Mouse (Mus musculus) layer of hippocampus, adult 2 months (tissue): Measurements from ENCODE around the gene Bicdl1. TPM values are rescaled to one million over a fixed set of nuclear protein-coding genes. Genes with fewer than 3 reads are reported as not detected.

Source experiments
- DNase-seq, 2 experiments: peaks; one replicate each; pipeline ENCODE4 v3.0.0; 2022; ENCODE audit warnings: low spot score in 2 of 2
- H3K27ac ChIP-seq: fragments of 200-600 bp; 2 replicates; pipeline ENCODE4 v1.8.1; 2022
- H3K4me3 ChIP-seq: fragments of 200-600 bp; 2 replicates; pipeline ENCODE4 v1.8.1; 2022; ENCODE audit warnings: mild to moderate bottlenecking
- CTCF ChIP-seq: fragments of 200-600 bp; conservative IDR thresholded peaks from 2 replicates; pipeline ENCODE4 v1.8.1; 2022; ENCODE audit warnings: antibody characterized with exemption, mild to moderate bottlenecking, moderate library complexity
- total RNA-seq, 2 experiments: library from RNA; stranded (reverse); gene quantifications; 2 replicates each; pipeline ENCODE4 v1.2.3; 2021

The Bicdl1 gene
- total RNA-seq, 2 experiments from 2014 or later: 123 to 125 TPM

DNA sequence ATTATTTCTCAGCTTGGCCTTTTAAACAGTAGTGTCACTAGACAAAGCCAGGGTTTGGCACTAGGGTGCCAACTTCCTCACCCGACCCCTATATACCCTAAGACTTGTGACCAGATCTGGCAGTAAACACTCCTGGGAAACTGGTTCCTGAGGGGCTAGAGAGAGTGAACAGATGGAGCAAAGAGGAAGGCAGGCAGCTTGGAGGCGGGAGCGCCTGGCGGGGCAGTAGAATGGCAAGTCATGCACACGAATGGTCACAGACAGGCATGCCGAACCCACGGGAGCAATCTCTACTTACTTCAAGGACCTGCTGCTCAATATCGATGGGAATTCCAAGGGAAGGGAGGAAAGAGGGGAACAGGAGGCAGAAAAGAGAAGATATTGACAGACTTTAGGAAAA is 59.6 kb downstream of the Bicdl1 start:
- TF ChIP-seq CTCF: no peak
- Histone ChIP-seq H3K4me3 (no peak overlapping the region), H3K27ac (no peak overlapping the region)
- DNase-seq: no peak

DNA sequence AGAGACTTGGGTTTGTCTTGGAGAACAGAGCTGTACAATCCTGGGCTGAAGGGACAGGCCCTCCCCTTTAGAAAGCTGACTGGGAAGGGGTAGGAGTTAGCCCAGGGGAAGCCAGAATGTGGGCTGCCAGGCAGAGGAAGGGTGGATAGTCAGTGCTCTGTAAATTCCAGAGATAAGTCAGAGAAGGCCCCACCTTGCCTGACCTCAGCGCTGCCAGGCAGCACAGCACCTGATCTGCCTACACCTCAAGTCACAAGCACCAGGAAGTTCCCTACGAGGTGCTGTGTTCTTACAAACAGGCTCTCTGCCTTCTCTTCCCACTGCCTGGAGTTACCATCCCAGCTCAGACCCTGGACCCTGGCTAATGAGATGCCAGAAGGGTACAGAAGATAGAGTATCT is 61.0 kb downstream of the Bicdl1 start:
- H3K4me3 ChIP-seq: no peak overlapping the region
- TF ChIP-seq CTCF: no peak
- no peak overlapping the region for H3K27ac ChIP-seq
- no peak for DNase-seq

DNA sequence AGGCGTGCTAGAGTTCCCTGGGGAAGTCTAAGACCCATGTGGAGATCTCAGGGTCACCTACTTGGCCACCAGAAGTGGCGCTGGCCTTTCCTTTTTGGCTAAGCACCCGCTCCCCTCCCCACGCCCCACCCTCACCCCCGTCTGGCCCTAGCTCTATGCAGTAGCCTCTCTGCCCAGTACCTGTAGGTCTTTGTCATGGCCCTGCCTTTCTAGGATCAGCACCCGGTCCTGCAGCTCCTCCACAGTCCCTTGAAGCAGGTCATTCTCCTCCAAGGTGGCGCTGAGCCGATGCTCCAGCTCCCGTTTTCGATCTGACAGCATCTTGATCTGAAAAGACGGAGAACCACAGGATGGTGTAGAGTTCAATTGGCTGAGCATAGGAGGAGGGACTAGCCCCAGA is 61.4 kb downstream of the Bicdl1 start:
- H3K4me3 ChIP-seq: no peak overlapping the region
- H3K27ac ChIP-seq: no peak overlapping the region
- TF ChIP-seq CTCF: no peak
- DNase-seq: no peak

DNA sequence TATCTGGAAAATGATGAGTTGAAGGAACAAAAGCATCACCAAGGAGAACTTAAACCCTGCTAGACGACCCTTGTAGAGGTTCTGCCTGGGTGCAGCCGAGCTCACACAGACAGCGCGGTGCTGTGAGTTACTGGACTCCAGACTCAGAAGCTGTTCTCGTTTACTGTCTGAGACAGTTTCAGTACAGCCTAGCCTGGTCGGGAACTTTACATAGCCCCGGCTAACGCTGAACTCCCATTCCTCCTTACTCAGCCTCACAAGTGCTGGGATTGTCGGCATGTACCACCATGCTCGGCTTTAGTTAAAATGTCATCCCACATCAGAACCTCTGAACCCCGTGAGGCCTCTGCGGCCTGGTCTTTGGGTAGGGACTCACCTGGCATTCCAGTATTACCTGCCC is 62.4 kb downstream of the Bicdl1 start:
- no peak overlapping the region for H3K27ac ChIP-seq
- no peak overlapping the region for H3K4me3 ChIP-seq
- no peak for DNase-seq
- no peak for TF ChIP-seq CTCF

DNA sequence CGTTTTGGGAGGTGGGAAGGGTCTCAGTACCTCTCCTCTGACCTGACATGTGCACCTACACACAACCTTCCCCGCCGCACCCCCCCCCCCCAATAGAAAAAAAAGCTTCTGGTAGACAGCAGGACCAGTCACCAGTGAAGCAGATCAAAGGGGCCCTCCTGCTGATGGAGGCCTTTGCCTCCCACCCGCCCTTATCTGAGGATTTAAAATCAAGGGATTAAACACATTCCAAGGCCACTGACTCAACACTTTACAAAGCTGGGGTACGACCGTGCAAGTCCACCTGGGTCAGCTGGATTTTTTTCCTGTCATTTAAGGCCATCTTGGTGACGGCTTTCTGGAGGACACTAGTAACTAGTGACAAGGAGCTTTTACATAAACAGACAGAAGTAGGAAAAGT is 63.5 kb downstream of the Bicdl1 start:
- H3K27ac ChIP-seq: no peak overlapping the region
- DNase-seq: no peak
- TF ChIP-seq CTCF: no peak
- H3K4me3 ChIP-seq: no peak overlapping the region

DNA sequence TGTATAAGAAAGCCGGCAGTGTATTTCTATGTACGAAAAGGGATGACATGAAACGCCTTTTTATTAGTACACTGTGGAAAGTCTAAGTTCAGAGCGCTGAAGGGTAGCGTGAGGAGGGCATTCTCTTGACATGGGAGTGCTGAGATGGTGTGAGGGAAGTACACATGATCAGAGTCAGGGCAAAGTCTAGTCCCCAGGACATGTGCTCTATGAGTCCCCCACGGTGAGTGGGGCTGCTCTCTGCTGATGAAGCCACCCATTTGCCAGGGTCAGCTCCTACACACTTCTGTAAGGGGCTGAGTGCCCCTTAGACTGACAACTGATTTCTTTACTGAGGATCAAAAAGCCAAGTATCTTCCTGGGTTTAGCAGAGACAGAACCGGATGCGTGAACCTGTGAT is 64.2 kb downstream of the Bicdl1 start:
- no peak for DNase-seq
- no peak overlapping the region for H3K4me3 ChIP-seq
- no peak for TF ChIP-seq CTCF
- H3K27ac ChIP-seq: no peak overlapping the region

DNA sequence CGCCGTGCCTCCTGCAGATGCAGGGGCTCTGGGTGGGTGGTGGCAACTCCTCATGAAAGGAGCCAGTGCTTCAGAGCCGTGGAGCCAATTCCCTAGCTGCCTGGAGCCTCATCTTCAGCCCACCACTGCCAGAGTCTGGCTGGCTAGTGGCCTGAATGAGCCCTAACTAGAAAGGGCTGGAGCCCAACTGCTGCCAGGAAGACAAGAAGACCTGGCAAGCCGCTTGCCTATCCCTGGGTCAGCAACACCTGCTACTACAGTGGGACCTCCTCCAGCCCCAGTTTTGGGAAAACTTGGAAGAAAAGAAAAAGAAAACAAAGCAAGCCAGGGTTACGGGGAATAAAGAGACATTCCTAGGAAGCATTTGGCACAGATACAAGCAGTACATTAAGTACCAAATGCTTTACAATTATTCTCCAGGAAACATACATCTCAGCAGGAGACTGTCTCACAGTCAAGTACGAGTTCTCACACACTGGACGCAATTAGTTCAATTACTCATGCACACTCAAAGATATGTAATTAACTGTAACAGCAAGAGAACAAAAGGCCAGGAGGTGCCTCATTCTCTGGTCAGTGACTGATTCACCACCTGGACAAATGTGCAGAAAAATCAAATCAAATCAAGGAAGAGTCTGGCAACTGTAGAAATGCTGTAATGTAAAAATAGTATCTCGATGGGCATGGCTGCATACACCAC is 64.9 kb downstream of the Bicdl1 start:
- no peak for TF ChIP-seq CTCF
- DNase-seq: no peak
- Histone ChIP-seq H3K4me3 (no peak overlapping the region), H3K27ac (no peak overlapping the region)

DNA sequence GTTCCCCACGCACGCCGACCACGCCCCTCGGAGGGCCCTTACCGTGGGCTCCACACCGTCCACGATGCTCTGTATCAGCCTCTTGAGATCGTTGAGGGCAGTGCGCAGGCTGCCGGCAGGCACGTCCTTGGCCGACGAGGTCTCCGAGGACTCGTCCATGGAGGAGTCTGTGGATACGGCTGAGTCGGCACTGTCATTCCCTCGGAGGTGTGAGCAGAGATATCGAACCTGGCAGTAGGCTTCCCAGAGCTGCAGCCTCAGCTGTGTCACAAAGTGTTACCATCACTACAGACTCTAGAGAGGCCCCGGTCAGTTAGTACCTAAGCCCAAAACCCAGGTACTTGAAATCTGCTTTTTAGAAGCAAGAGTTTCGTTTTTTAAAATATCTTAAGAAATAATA is 68.8 kb downstream of the Bicdl1 start:
- H3K4me3 ChIP-seq: no peak overlapping the region

DNA sequence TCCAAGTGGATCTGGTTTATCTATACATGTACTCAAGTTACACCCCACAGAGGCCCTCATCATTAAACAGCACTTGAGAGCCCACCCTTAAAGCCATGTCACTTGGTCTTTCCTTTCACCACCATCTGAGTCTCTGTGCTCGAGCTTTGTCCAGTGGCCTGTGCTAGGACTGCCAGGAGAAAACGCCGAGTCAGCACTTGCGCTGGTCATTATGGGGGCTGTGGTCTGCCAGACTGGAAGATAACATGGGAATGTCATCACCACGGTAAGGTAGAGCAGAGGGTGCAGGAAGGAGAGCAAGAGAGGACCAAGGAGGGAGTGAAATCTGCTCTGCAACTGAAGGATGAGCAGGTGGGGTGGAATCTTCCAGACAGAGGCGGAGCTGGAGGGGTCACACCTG is 73.1 kb downstream of the Bicdl1 start:
- H3K27ac ChIP-seq: no peak overlapping the region
- H3K4me3 ChIP-seq: no peak overlapping the region
- no peak for TF ChIP-seq CTCF
- no peak for DNase-seq

More for the DNA sequence above, 68.8 kb downstream of the Bicdl1 start:
- H3K27ac ChIP-seq: no peak overlapping the region
- no peak for DNase-seq
- no peak for TF ChIP-seq CTCF

DNA sequence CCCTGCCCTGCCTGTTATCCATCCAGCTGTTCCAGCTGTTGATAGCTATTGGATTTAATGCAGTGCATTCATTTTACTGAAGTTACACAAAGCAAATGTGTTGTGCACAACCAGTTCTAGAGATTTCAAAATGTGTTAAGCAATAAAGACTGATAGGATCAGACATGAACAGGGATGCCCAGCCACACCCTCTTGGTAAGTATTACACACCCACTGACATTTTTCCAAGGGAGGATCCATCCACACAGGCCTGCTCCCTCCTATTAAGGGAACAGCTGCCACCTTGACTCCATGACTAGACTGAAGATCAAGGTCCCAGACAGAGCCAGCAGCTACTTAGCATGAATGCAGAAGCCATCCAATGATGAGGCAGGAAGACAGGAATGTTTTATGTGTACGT is 74.2 kb downstream of the Bicdl1 start:
- no peak for TF ChIP-seq CTCF
- no peak for DNase-seq
- Histone ChIP-seq H3K27ac (no peak overlapping the region), H3K4me3 (no peak overlapping the region)

DNA sequence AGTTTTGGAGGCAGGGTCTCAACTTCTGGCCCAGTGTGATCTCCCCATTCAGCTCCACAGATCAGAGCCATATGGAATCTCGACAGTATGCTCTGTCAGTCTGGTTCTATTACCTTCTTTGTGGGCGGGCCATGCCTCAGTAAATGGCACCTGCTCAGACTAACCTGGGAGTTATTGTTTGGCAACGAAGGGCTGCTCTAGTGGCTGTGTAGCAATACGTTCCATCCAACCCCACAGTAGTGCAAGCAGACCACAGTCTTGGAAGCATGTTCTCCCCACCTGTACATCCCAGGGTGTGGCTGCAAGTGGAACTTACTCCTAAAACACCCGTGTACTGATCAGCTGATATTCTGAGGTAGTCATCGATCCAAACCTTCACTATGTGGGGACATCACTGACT is 74.7 kb downstream of the Bicdl1 start:
- no peak for TF ChIP-seq CTCF
- H3K4me3 ChIP-seq: no peak overlapping the region
- no peak for DNase-seq
- no peak overlapping the region for H3K27ac ChIP-seq

DNA sequence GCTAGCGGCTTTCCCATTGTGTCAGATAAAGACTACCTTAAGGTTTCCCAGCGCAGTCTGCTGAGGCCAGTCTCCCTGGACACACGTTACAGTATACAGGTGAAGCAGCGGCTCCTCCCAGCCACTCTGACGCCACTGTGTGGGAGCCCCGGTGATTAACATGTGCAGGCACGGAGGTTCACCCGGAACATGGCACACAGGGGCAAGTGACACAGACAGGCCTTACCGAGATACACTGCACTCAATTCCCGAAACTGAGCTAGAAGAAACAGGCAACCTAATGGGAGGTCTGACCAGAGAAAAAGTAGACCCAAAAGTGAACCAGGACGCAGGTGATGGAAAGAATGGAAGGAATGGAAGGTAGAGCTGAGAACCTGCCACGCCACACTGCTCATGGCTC is 77.6 kb downstream of the Bicdl1 start:
- Histone ChIP-seq H3K4me3 (no peak overlapping the region), H3K27ac (peak overlapping the region; percentile 88)
- DNase-seq: no peak
- no peak for TF ChIP-seq CTCF

DNA sequence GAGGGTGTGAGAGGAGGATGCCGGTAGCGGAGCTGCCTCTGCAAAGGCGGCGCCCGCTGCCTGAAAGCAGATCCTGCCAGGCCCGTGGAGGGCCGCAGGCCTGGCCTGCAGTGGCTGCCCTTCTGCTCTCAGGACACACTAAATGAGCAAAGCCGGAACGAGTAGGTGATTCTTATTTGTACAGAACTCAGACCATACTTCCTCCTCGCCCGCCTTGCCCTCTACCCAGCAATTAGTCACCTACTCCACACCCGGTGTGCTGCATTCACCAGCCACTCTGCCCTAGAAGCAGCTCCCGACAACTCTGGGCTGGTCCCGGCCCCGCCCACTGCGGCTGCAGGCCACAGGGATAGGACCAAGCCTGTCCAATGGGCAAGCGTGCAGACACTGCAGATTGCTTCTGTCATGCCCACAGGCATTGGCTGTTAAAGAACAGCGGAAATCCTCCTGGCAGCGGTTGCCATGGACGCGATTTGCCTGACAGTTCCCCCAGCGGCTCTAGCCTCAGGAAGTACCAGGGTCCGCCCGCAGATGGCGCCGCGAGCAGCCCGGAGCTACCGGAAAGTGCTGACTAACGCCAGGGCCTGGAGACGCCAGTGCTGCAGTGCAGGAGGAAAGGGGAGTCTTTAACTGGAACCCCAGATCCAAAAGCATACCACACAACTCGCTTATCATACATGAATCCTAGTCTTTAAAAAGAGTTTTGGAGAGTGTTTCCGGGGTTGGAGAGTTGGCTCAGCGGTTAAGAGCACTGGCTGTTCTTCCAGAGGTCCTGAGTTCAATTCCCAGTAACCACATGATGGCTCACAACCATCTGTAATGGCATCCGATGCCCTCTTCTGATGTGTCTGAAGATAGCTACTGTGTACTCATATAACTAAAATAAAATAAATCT is 78.5 kb downstream of the Bicdl1 start:
- peak; percentile 99 for TF ChIP-seq CTCF
- DNase-seq: peak; percentile 100
- Histone ChIP-seq H3K27ac (peak overlapping the region; percentile 89), H3K4me3 (peak overlapping the region; percentile 59)

DNA sequence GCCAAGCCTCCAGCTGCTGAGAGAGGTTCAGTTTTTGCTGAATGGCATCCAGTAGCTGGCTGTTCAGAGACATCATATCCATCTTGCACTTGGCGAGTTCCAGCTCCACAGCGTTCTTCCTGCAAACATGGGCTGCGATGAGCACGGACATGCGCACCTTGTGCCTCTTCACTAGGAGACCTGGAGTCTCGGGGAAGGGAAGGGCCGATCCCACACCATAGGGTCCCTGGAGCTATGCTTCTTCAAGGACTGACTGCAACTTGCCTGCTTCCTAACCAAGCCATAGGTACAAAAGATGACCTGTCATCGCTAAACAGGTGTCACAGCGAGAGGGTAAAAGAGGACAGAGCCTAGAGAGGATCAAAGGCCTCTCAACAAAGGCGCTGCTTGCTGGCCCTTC is 79.6 kb downstream of the Bicdl1 start:
- H3K4me3 ChIP-seq: no peak overlapping the region; the same call in 1 of the 2 replicates
- H3K27ac ChIP-seq: peak overlapping the region; percentile 89
- DNase-seq: no peak
- no peak for TF ChIP-seq CTCF
